Mouse (Mus musculus) central nervous system, embryonic 18 days (tissue): ENCODE results near the gene Egr4. TPM values are rescaled to one million over a fixed set of nuclear protein-coding genes. Genes with fewer than 3 reads are reported as not detected.

Experiments used
- polyA plus RNA-seq: library from polyadenylated mRNA; depleted of rRNA; stranded (reverse); fragments of >200 nt; gene quantifications from 2 replicates; pipeline ENCODE4 v1.2.3, GENCODE M21; 2012; rRNA removed

Gene Egr4
- polyA plus RNA-seq: 1.3 and 1.5 TPM in 2 replicates

GRCm38 (mm10) chr6:85513531-85513910 lies at the start of gene Egr4:
Gene Egr4 (minus strand): TSS chr6:85513589.

GRCm38 (mm10) chr6:85502911-85503250 lies 10.5 kb downstream of the Egr4 start, which contains the start of gene Fbxo41:
Gene Fbxo41 (minus strand): TSS chr6:85502994.

Other genes with a start within 250 kb of the Egr4 start
- 25.5 and 28.1 TPM in 2 replicates for gene Sfxn5, start 180.2 kb downstream of the Egr4 start, polyA plus RNA-seq
- 20.9 and 23.5 TPM in 2 replicates for gene Rab11fip5, start 139.0 kb downstream of the Egr4 start, polyA plus RNA-seq
- not detected in 2 replicates for gene Noto, start 89.7 kb downstream of the Egr4 start, polyA plus RNA-seq
- 89.9 and 92.3 TPM in 2 replicates for gene Smyd5, start 81.6 kb downstream of the Egr4 start, polyA plus RNA-seq
- gene Cct7, start 62.1 kb downstream of the Egr4 start, polyA plus RNA-seq: 316 and 327 TPM in 2 replicates
- gene Pradc1, start 61.6 kb downstream of the Egr4 start, polyA plus RNA-seq: 21.4 and 24.3 TPM in 2 replicates
- gene Fbxo41, start 10.6 kb downstream of the Egr4 start, polyA plus RNA-seq: 28.0 and 31.3 TPM in 2 replicates
- gene Alms1, start 73.9 kb upstream of the Egr4 start, polyA plus RNA-seq: 5.1 and 5.3 TPM in 2 replicates
- not detected in 2 replicates for gene Nat8f7, start 199.6 kb upstream of the Egr4 start, polyA plus RNA-seq